In genomic region chr13:104531841-104532240, GRCm38 (mm10) we compare ENCODE assay signal across 26 mouse cellular contexts.
"Had no signal": no experiment of that assay in that cellular context is flagged by ENCODE, and none has a peak within 500 bp of the region (broad histone marks: within the 10 kb centered on the region; RNA-seq: fewer than 3 reads in every experiment).

No protein-coding gene starts in this region.

- H3K9ac ChIP-seq: heart, embryonic 12.5 days; hindbrain, embryonic 12.5 days; hindbrain, embryonic 14.5 days; intestine, embryonic 15.5 days; limb, embryonic 12.5 days; liver, embryonic 13.5 days had no signal

- H3K4me1 ChIP-seq: heart, embryonic 10.5 days; heart, embryonic 12.5 days; hindbrain, embryonic 12.5 days; intestine, embryonic 15.5 days; limb, embryonic 10.5 days; limb, embryonic 12.5 days; liver, embryonic 13.5 days had no signal

- DNase-seq: gastrocnemius, postnatal 10 days; gastrocnemius, postnatal 25 days; heart, adult 2 months; heart, postnatal 10 days; heart, postnatal 4 days; kidney, adult 18-20 months; kidney, adult 9 months; kidney, postnatal 10 days; kidney, postnatal 25 days; kidney, postnatal 4 days; liver; liver, embryonic 13.5 days had no signal

- H3K4me2 ChIP-seq: heart, embryonic 12.5 days; hindbrain, embryonic 12.5 days; hindbrain, embryonic 14.5 days; intestine, embryonic 15.5 days; limb, embryonic 12.5 days; liver, embryonic 11.5 days; liver, embryonic 13.5 days had no signal

- H3K27ac ChIP-seq: heart, adult 2 months; heart, embryonic 10.5 days; hindbrain, embryonic 10.5 days; hindbrain, embryonic 12.5 days; hindbrain, embryonic 14.5 days; intestine, embryonic 15.5 days; layer of hippocampus, adult 2 months; left cerebral cortex, adult 2 months; limb, embryonic 10.5 days; limb, embryonic 12.5 days; liver, embryonic 13.5 days had no signal

- ATAC-seq: hindbrain, embryonic 16.5 days; inflammation-experienced regulatory T-cells, adult 6 months; intestine, embryonic 15.5 days; intestine, postnatal 0 days had no signal

- H3K9me3 ChIP-seq: heart, embryonic 10.5 days; heart, embryonic 12.5 days; hindbrain, embryonic 10.5 days; hindbrain, embryonic 12.5 days; intestine, embryonic 15.5 days; limb, embryonic 10.5 days; limb, embryonic 12.5 days; liver, embryonic 13.5 days had no signal

- H3K36me3 ChIP-seq: heart, embryonic 10.5 days; heart, embryonic 12.5 days; hindbrain, embryonic 10.5 days; hindbrain, embryonic 12.5 days; intestine, embryonic 15.5 days; limb, embryonic 10.5 days; limb, embryonic 12.5 days; liver, embryonic 13.5 days had no signal

- H3K4me3 ChIP-seq: heart, adult 2 months; heart, embryonic 10.5 days; heart, embryonic 12.5 days; hindbrain, embryonic 10.5 days; hindbrain, embryonic 12.5 days; intestine, embryonic 15.5 days; layer of hippocampus, adult 2 months; left cerebral cortex, adult 2 months; limb, embryonic 10.5 days; limb, embryonic 12.5 days; liver, embryonic 13.5 days had no signal

- H3K27me3 ChIP-seq: heart, embryonic 12.5 days; hindbrain, embryonic 12.5 days; intestine, embryonic 15.5 days; limb, embryonic 12.5 days; liver, embryonic 13.5 days had no signal
